Mouse (Mus musculus): ENCODE data around the gene Ces4a.

- TF ChIP-seq POLR2A (IDR thresholded peaks at IDR 0.05; ENCODE audit: borderline replicate concordance, extremely low read depth, low read depth, low read length) (no peak), CTCF (IDR thresholded peaks at IDR 0.05; ENCODE audit: insufficient read depth, low read length) (no peak)
Measured at GRCm38 (mm10) chr8:105164272-105164902, 32.8 kb downstream of the Ces4a start.

All from lung, adult 2 months (tissue).